Mouse (Mus musculus) MEL (cell line): ENCODE data around the gene Lrp6. TPM values are rescaled to one million over a fixed set of nuclear protein-coding genes. Genes with fewer than 3 reads are reported as not detected.

Experiments
- DNase-seq: peaks from one replicate; pipeline ENCODE4 v3.0.0; 2011; ENCODE audit warnings: low read depth, low spot score
- H3K27ac ChIP-seq: 2 replicates; pipeline ENCODE4 v1.5.1; 2012; ENCODE audit warnings: low read depth, mild to moderate bottlenecking, control low read depth, low read length, moderate library complexity; ENCODE audit not compliant: control insufficient read depth
- H3K27me3 ChIP-seq, 2 experiments: fragments of 150-350 bp in 1 of 2; sonication (generic) in 1 of 2; 2 replicates each; pipeline ENCODE4 v1.6.1; 2012; ENCODE audit warnings: low read length in 2 of 2, mild to moderate bottlenecking in 2 of 2, improper control_type of control experiment in 1 of 2, moderate library complexity in 1 of 2; ENCODE audit not compliant: insufficient read depth in 2 of 2, control insufficient read depth in 1 of 2
- H3K36me3 ChIP-seq, 2 experiments: 2 replicates each; pipeline ENCODE4 v1.6.1; 2012 to 2014; ENCODE audit warnings: low read length in 2 of 2, improper control_type of control experiment in 1 of 2, inconsistent platforms in 1 of 2, mild to moderate bottlenecking in 1 of 2; ENCODE audit not compliant: insufficient read depth in 2 of 2, control insufficient read depth in 1 of 2
- H3K4me1 ChIP-seq, 2 experiments: fragments of 150-350 bp in 1 of 2; sonication (generic) in 1 of 2; 2 replicates each; pipeline ENCODE4 v1.6.1; 2012; ENCODE audit warnings: low read length in 2 of 2, improper control_type of control experiment in 1 of 2, mild to moderate bottlenecking in 1 of 2; ENCODE audit not compliant: insufficient read depth in 2 of 2, control insufficient read depth in 1 of 2
- H3K4me3 ChIP-seq, 2 experiments: fragments of 150-350 bp in 1 of 2; sonication (generic) in 1 of 2; 2 replicates each; pipeline ENCODE4 v1.5.1; 2012; ENCODE audit warnings: low read depth in 2 of 2, low read length in 2 of 2, mild to moderate bottlenecking in 2 of 2, moderate library complexity in 2 of 2, control low read depth in 1 of 2, improper control_type of control experiment in 1 of 2; ENCODE audit not compliant: control insufficient read depth in 1 of 2, insufficient read depth in 1 of 2
- H3K79me2 ChIP-seq: 2 replicates; pipeline ENCODE4 v1.6.1; 2012; ENCODE audit warnings: mild to moderate bottlenecking, low read length, moderate library complexity; ENCODE audit not compliant: control insufficient read depth, poor library complexity, insufficient read depth
- H3K9ac ChIP-seq: 2 replicates; pipeline ENCODE4 v1.6.1; 2012; ENCODE audit warnings: low read depth, mild to moderate bottlenecking, control low read depth, low read length, moderate library complexity; ENCODE audit not compliant: control insufficient read depth, poor library complexity, severe bottlenecking
- H3K9me3 ChIP-seq: fragments of 150-350 bp; sonication (generic); replicated peaks from 2 replicates; pipeline ENCODE4 v1.6.1; 2012; ENCODE audit warnings: mild to moderate bottlenecking, low read length, improper control_type of control experiment, moderate library complexity; ENCODE audit not compliant: insufficient read depth
- CTCF ChIP-seq, 3 experiments: IDR thresholded peaks in 2 of 3; conservative IDR thresholded peaks in 1 of 3; 2 replicates each; pipeline ENCODE4 v1.5.1; 2011 to 2012; ENCODE audit warnings: low read length in 3 of 3, low read depth in 2 of 3, mild to moderate bottlenecking in 2 of 3, improper control_type of control experiment in 1 of 3, inconsistent platforms in 1 of 3, mixed read lengths in 1 of 3, moderate library complexity in 1 of 3; ENCODE audit not compliant: control insufficient read depth in 1 of 3, insufficient read depth in 1 of 3, poor library complexity in 1 of 3, severe bottlenecking in 1 of 3
- ELF1 ChIP-seq: IDR thresholded peaks from 2 replicates; pipeline ENCODE4 v1.6.1; 2014; ENCODE audit warnings: low read depth, mild to moderate bottlenecking, inconsistent platforms, low read length, improper control_type of control experiment, moderate library complexity
- ETS1 ChIP-seq: IDR thresholded peaks from 2 replicates; pipeline ENCODE4 v1.6.1; 2012; ENCODE audit warnings: low read depth, mild to moderate bottlenecking, inconsistent platforms, low read length, improper control_type of control experiment, moderate library complexity
- GABPA ChIP-seq: IDR thresholded peaks from 2 replicates; pipeline ENCODE4 v1.6.1; 2012; ENCODE audit warnings: low read depth, mild to moderate bottlenecking, inconsistent platforms, low read length, improper control_type of control experiment, moderate library complexity
- GATA1 ChIP-seq: IDR thresholded peaks from 2 replicates; pipeline ENCODE4 v1.6.1; 2011; ENCODE audit warnings: low read depth, low read length, improper control_type of control experiment
- HCFC1 ChIP-seq: IDR thresholded peaks from 2 replicates; pipeline ENCODE4 v1.6.1; 2012; ENCODE audit warnings: low read depth, mild to moderate bottlenecking, inconsistent platforms, low read length, improper control_type of control experiment, moderate library complexity
- JUND ChIP-seq: IDR thresholded peaks from 2 replicates; pipeline ENCODE4 v1.6.1; 2011; ENCODE audit warnings: low read depth, mild to moderate bottlenecking, improper control_type of control experiment, low read length
- KAT2A ChIP-seq: conservative IDR thresholded peaks from 2 replicates; pipeline ENCODE4 v1.6.1; 2012; ENCODE audit warnings: low read depth, low read length, improper control_type of control experiment, inconsistent platforms
- MAFK ChIP-seq: IDR thresholded peaks from 2 replicates; pipeline ENCODE4 v1.6.1; 2011; ENCODE audit warnings: low read depth, mild to moderate bottlenecking, low read length, improper control_type of control experiment, borderline replicate concordance
- MAX ChIP-seq: IDR thresholded peaks from 2 replicates; pipeline ENCODE4 v1.6.1; 2011; ENCODE audit warnings: low read length, improper control_type of control experiment
- MAZ ChIP-seq: IDR thresholded peaks from 2 replicates; pipeline ENCODE4 v1.6.1; 2012; ENCODE audit warnings: low read depth, mild to moderate bottlenecking, inconsistent platforms, low read length, improper control_type of control experiment
- MEF2A ChIP-seq: IDR thresholded peaks from 2 replicates; pipeline ENCODE4 v1.6.1; 2014; ENCODE audit warnings: low read depth, mild to moderate bottlenecking, inconsistent platforms, low read length, improper control_type of control experiment; ENCODE audit not compliant: poor library complexity, insufficient replicate concordance, severe bottlenecking; ENCODE audit errors: extremely low read depth
- MXI1 ChIP-seq: IDR thresholded peaks from 2 replicates; pipeline ENCODE4 v1.6.1; 2011; ENCODE audit warnings: mild to moderate bottlenecking, low read depth, low read length, improper control_type of control experiment
- MYC ChIP-seq: IDR thresholded peaks from 2 replicates; pipeline ENCODE4 v1.6.1; 2011; ENCODE audit warnings: low read depth, mild to moderate bottlenecking, low read length, improper control_type of control experiment, moderate library complexity
- NELFE ChIP-seq: IDR thresholded peaks from 2 replicates; pipeline ENCODE4 v1.6.1; 2011; ENCODE audit warnings: low read depth, low read length, improper control_type of control experiment
- NRF1 ChIP-seq: IDR thresholded peaks from 2 replicates; pipeline ENCODE4 v1.6.1; 2014; ENCODE audit warnings: low read depth, mild to moderate bottlenecking, inconsistent platforms, low read length, improper control_type of control experiment, moderate library complexity; ENCODE audit not compliant: poor library complexity, insufficient read depth, severe bottlenecking
- POLR2A ChIP-seq, 2 experiments: IDR thresholded peaks; 2 replicates each; pipeline ENCODE4 v1.6.1; 2011 to 2012; ENCODE audit warnings: low read length in 2 of 2, mild to moderate bottlenecking in 2 of 2, control low read depth in 1 of 2, improper control_type of control experiment in 1 of 2, low read depth in 1 of 2, moderate library complexity in 1 of 2; ENCODE audit not compliant: control insufficient read depth in 1 of 2, insufficient read depth in 1 of 2, poor library complexity in 1 of 2
- POLR2AphosphoS2 ChIP-seq: IDR thresholded peaks from 2 replicates; pipeline ENCODE4 v1.6.1; 2011; ENCODE audit warnings: low read length, improper control_type of control experiment
- POLR2AphosphoS5 ChIP-seq: IDR thresholded peaks from 2 replicates; pipeline ENCODE4 v1.6.1; 2012; ENCODE audit warnings: low read depth, borderline replicate concordance, mild to moderate bottlenecking, inconsistent platforms, low read length, moderate library complexity, mixed read lengths
- SIN3A ChIP-seq: IDR thresholded peaks from 2 replicates; pipeline ENCODE4 v1.6.1; 2012; ENCODE audit warnings: low read length, improper control_type of control experiment, inconsistent platforms
- SMC3 ChIP-seq: IDR thresholded peaks from 2 replicates; pipeline ENCODE4 v1.6.1; 2011; ENCODE audit warnings: low read depth, low read length, improper control_type of control experiment
- TAL1 ChIP-seq: IDR thresholded peaks from 2 replicates; pipeline ENCODE4 v1.6.1; 2012; ENCODE audit warnings: mild to moderate bottlenecking, inconsistent platforms, low read length, moderate library complexity, mixed read lengths
- UBTF ChIP-seq: IDR thresholded peaks from 2 replicates; pipeline ENCODE4 v1.6.1; 2012; ENCODE audit warnings: low read depth, mild to moderate bottlenecking, inconsistent platforms, low read length, improper control_type of control experiment, moderate library complexity, borderline replicate concordance; ENCODE audit not compliant: insufficient read depth
- USF1 ChIP-seq: IDR thresholded peaks from 2 replicates; pipeline ENCODE4 v1.6.1; 2014; ENCODE audit warnings: low read depth, mild to moderate bottlenecking, inconsistent platforms, low read length, improper control_type of control experiment, moderate library complexity
- ZMIZ1 ChIP-seq: IDR thresholded peaks from 2 replicates; pipeline ENCODE4 v1.6.1; 2012; ENCODE audit warnings: low read depth, mild to moderate bottlenecking, inconsistent platforms, low read length, improper control_type of control experiment, moderate library complexity
- polyA plus RNA-seq, 2 experiments: library from polyadenylated mRNA; stranded (reverse) in 1 of 2; unstranded in 1 of 2; fragments of >175 nt in 1 of 2; fragments of >200 nt in 1 of 2; gene quantifications; 2 replicates each; pipeline versions ENCODE4 v1.2.1 to v1.2.4; 2012; ENCODE audit warnings: low replicate concordance in 2 of 2, low read depth in 1 of 2; ENCODE audit not compliant: insufficient read length in 2 of 2, insufficient read depth in 1 of 2, missing spikeins in 1 of 2
- total RNA-seq: library from RNA; depleted of rRNA; stranded (reverse); fragments of 300-350 nt; gene quantifications from 2 replicates; pipeline ENCODE4 v1.2.3, GENCODE M21; 2012

Gene Lrp6
- total and polyA plus RNA-seq, 3 experiments, result 13.1 to 25.7 (median 17.2) TPM

DNA sequence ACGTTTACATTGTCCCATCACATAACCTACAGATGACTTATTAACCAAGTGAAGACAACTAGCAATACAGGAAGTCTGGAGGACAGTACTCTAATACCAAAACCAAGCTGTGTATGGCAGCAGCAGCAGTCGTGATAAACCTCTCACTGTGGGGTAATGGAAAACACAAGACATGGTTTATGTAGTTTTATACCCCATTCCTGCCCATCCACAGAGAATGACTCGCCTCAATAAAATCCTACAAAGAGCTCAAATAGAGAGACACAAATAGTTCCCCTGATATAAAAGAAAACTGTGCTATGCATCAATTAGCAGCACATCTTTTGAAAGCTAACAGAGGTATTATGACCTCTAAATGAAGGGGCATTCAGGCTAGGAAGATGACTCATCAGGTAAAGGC, 45.9 kb downstream of the Lrp6 start:
- DNase-seq, result no peak
- TF ChIP-seq POLR2AphosphoS5 (no peak), POLR2A (IDR thresholded peaks at IDR 0.05; ENCODE audit: control insufficient read depth in 1 of 2, insufficient read depth in 1 of 2, low read depth in 1 of 2, low read length in 2 of 2, poor library complexity in 1 of 2) (no peak), MAFK (no peak), SMC3 (no peak), ETS1 (no peak), MYC (no peak), ZMIZ1 (no peak), SIN3A (no peak), KAT2A (no peak), POLR2AphosphoS2 (no peak), NELFE (no peak), MEF2A (no peak), GATA1 (no peak), MXI1 (no peak), TAL1 (no peak)
- Histone ChIP-seq H3K9ac (no peak overlapping the region), H3K4me1 (peaks cover 1 to 2% of the 10 kb centered on the region in 2 experiments), H3K4me3 (no peak overlapping the region), H3K9me3 (no peaks in the 10 kb centered on the region), H3K27me3 (no peaks in the 10 kb centered on the region), H3K79me2 (peaks cover 11% of the 10 kb centered on the region; the same call in 1 of the 2 replicates), H3K36me3 (peaks cover 2 to 3% of the 10 kb centered on the region in 2 experiments), H3K27ac (no peak overlapping the region)

- no peak for DNase-seq
- H3K9me3 ChIP-seq, result no peaks in the 10 kb centered on the region
- TF ChIP-seq JUND (no peak), CTCF (IDR thresholded peaks at IDR 0.05 in 2 of 3, conservative IDR thresholded peaks at IDR 0.05 in 1 of 3; ENCODE audit: control insufficient read depth in 1 of 3, insufficient read depth in 1 of 3, low read depth in 2 of 3, low read length in 3 of 3, poor library complexity in 1 of 3, severe bottlenecking in 1 of 3) (no peak), ZMIZ1 (no peak), POLR2AphosphoS5 (no peak), GABPA (no peak), NRF1 (no peak), NELFE (no peak), MXI1 (no peak), HCFC1 (no peak), UBTF (no peak), POLR2A (IDR thresholded peaks at IDR 0.05; ENCODE audit: control insufficient read depth in 1 of 2, insufficient read depth in 1 of 2, low read depth in 1 of 2, low read length in 2 of 2, poor library complexity in 1 of 2) (no peak), KAT2A (no peak), MAZ (no peak), TAL1 (no peak), MEF2A (no peak), MAX (no peak), ELF1 (no peak), USF1 (no peak)
Observed at GRCm38 (mm10) chr6:134518450-134518849, 48.3 kb downstream of the Lrp6 start.

More at GRCm38 (mm10) chr6:134518450-134518849, 48.3 kb downstream of the Lrp6 start:
- no peak overlapping the region for H3K27ac ChIP-seq
- H3K4me3 ChIP-seq, result no peak overlapping the region
- H3K4me1 ChIP-seq, result no peaks in the 10 kb centered on the region; a peak in 1 of 4 replicates
- H3K27me3 ChIP-seq, result no peaks in the 10 kb centered on the region
- H3K36me3 ChIP-seq, result peaks cover 0 to 2% of the 10 kb centered on the region in 2 experiments; a peak in 2 of 4 replicates
- no peak overlapping the region for H3K9ac ChIP-seq
- H3K79me2 ChIP-seq, result peaks cover 4% of the 10 kb centered on the region; the same call in 1 of the 2 replicates
